Mouse (Mus musculus) MEL (cell line): ENCODE data around the gene Gata2. TPM values are rescaled to one million over a fixed set of nuclear protein-coding genes. Genes with fewer than 3 reads are reported as not detected.

Experiments
- DNase-seq: peaks from one replicate; pipeline ENCODE4 v3.0.0; 2011; ENCODE audit warnings: low read depth, low spot score
- H3K27ac ChIP-seq: 2 replicates; pipeline ENCODE4 v1.5.1; 2012; ENCODE audit warnings: low read depth, mild to moderate bottlenecking, control low read depth, low read length, moderate library complexity; ENCODE audit not compliant: control insufficient read depth
- H3K27me3 ChIP-seq, 2 experiments: fragments of 150-350 bp in 1 of 2; sonication (generic) in 1 of 2; 2 replicates each; pipeline ENCODE4 v1.6.1; 2012; ENCODE audit warnings: low read length in 2 of 2, mild to moderate bottlenecking in 2 of 2, improper control_type of control experiment in 1 of 2, moderate library complexity in 1 of 2; ENCODE audit not compliant: insufficient read depth in 2 of 2, control insufficient read depth in 1 of 2
- H3K36me3 ChIP-seq, 2 experiments: 2 replicates each; pipeline ENCODE4 v1.6.1; 2012 to 2014; ENCODE audit warnings: low read length in 2 of 2, improper control_type of control experiment in 1 of 2, inconsistent platforms in 1 of 2, mild to moderate bottlenecking in 1 of 2; ENCODE audit not compliant: insufficient read depth in 2 of 2, control insufficient read depth in 1 of 2
- H3K4me1 ChIP-seq, 2 experiments: fragments of 150-350 bp in 1 of 2; sonication (generic) in 1 of 2; 2 replicates each; pipeline ENCODE4 v1.6.1; 2012; ENCODE audit warnings: low read length in 2 of 2, improper control_type of control experiment in 1 of 2, mild to moderate bottlenecking in 1 of 2; ENCODE audit not compliant: insufficient read depth in 2 of 2, control insufficient read depth in 1 of 2
- H3K4me3 ChIP-seq, 2 experiments: fragments of 150-350 bp in 1 of 2; sonication (generic) in 1 of 2; 2 replicates each; pipeline ENCODE4 v1.5.1; 2012; ENCODE audit warnings: low read depth in 2 of 2, low read length in 2 of 2, mild to moderate bottlenecking in 2 of 2, moderate library complexity in 2 of 2, control low read depth in 1 of 2, improper control_type of control experiment in 1 of 2; ENCODE audit not compliant: control insufficient read depth in 1 of 2, insufficient read depth in 1 of 2
- H3K79me2 ChIP-seq: 2 replicates; pipeline ENCODE4 v1.6.1; 2012; ENCODE audit warnings: mild to moderate bottlenecking, low read length, moderate library complexity; ENCODE audit not compliant: control insufficient read depth, poor library complexity, insufficient read depth
- H3K9ac ChIP-seq: 2 replicates; pipeline ENCODE4 v1.6.1; 2012; ENCODE audit warnings: low read depth, mild to moderate bottlenecking, control low read depth, low read length, moderate library complexity; ENCODE audit not compliant: control insufficient read depth, poor library complexity, severe bottlenecking
- H3K9me3 ChIP-seq: fragments of 150-350 bp; sonication (generic); replicated peaks from 2 replicates; pipeline ENCODE4 v1.6.1; 2012; ENCODE audit warnings: mild to moderate bottlenecking, low read length, improper control_type of control experiment, moderate library complexity; ENCODE audit not compliant: insufficient read depth
- CHD1 ChIP-seq: IDR thresholded peaks from 2 replicates; pipeline ENCODE4 v1.6.1; 2012; ENCODE audit warnings: low read depth, mild to moderate bottlenecking, inconsistent platforms, low read length, improper control_type of control experiment
- ELF1 ChIP-seq: IDR thresholded peaks from 2 replicates; pipeline ENCODE4 v1.6.1; 2014; ENCODE audit warnings: low read depth, mild to moderate bottlenecking, inconsistent platforms, low read length, improper control_type of control experiment, moderate library complexity
- EP300 ChIP-seq, 2 experiments: IDR thresholded peaks; 2 replicates each; pipeline ENCODE4 v1.6.1; 2011; ENCODE audit warnings: improper control_type of control experiment in 2 of 2, low read length in 2 of 2, low read depth in 1 of 2, mild to moderate bottlenecking in 1 of 2
- GATA1 ChIP-seq: IDR thresholded peaks from 2 replicates; pipeline ENCODE4 v1.6.1; 2011; ENCODE audit warnings: low read depth, low read length, improper control_type of control experiment
- HCFC1 ChIP-seq: IDR thresholded peaks from 2 replicates; pipeline ENCODE4 v1.6.1; 2012; ENCODE audit warnings: low read depth, mild to moderate bottlenecking, inconsistent platforms, low read length, improper control_type of control experiment, moderate library complexity
- JUND ChIP-seq: IDR thresholded peaks from 2 replicates; pipeline ENCODE4 v1.6.1; 2011; ENCODE audit warnings: low read depth, mild to moderate bottlenecking, improper control_type of control experiment, low read length
- KAT2A ChIP-seq: conservative IDR thresholded peaks from 2 replicates; pipeline ENCODE4 v1.6.1; 2012; ENCODE audit warnings: low read depth, low read length, improper control_type of control experiment, inconsistent platforms
- MAX ChIP-seq: IDR thresholded peaks from 2 replicates; pipeline ENCODE4 v1.6.1; 2011; ENCODE audit warnings: low read length, improper control_type of control experiment
- POLR2A ChIP-seq, 2 experiments: IDR thresholded peaks; 2 replicates each; pipeline ENCODE4 v1.6.1; 2011 to 2012; ENCODE audit warnings: low read length in 2 of 2, mild to moderate bottlenecking in 2 of 2, control low read depth in 1 of 2, improper control_type of control experiment in 1 of 2, low read depth in 1 of 2, moderate library complexity in 1 of 2; ENCODE audit not compliant: control insufficient read depth in 1 of 2, insufficient read depth in 1 of 2, poor library complexity in 1 of 2
- POLR2AphosphoS5 ChIP-seq: IDR thresholded peaks from 2 replicates; pipeline ENCODE4 v1.6.1; 2012; ENCODE audit warnings: low read depth, borderline replicate concordance, mild to moderate bottlenecking, inconsistent platforms, low read length, moderate library complexity, mixed read lengths
- RAD21 ChIP-seq: IDR thresholded peaks from 2 replicates; pipeline ENCODE4 v1.6.1; 2011; ENCODE audit warnings: mild to moderate bottlenecking, low read depth, low read length, improper control_type of control experiment
- TAL1 ChIP-seq: IDR thresholded peaks from 2 replicates; pipeline ENCODE4 v1.6.1; 2012; ENCODE audit warnings: mild to moderate bottlenecking, inconsistent platforms, low read length, moderate library complexity, mixed read lengths
- TCF12 ChIP-seq: IDR thresholded peaks from 2 replicates; pipeline ENCODE4 v1.6.1; 2014; ENCODE audit warnings: low read depth, mild to moderate bottlenecking, inconsistent platforms, low read length, improper control_type of control experiment, moderate library complexity
- UBTF ChIP-seq: IDR thresholded peaks from 2 replicates; pipeline ENCODE4 v1.6.1; 2012; ENCODE audit warnings: low read depth, mild to moderate bottlenecking, inconsistent platforms, low read length, improper control_type of control experiment, moderate library complexity, borderline replicate concordance; ENCODE audit not compliant: insufficient read depth
- USF2 ChIP-seq, 2 experiments: IDR thresholded peaks; 2 replicates each; pipeline ENCODE4 v1.6.1; 2011 to 2012; ENCODE audit warnings: improper control_type of control experiment in 2 of 2, low read length in 2 of 2, borderline replicate concordance in 1 of 2, inconsistent platforms in 1 of 2, low read depth in 1 of 2, mild to moderate bottlenecking in 1 of 2; ENCODE audit not compliant: insufficient read depth in 1 of 2
- ZKSCAN1 ChIP-seq: IDR thresholded peaks from 2 replicates; pipeline ENCODE4 v1.6.1; 2012; ENCODE audit warnings: low read depth, mild to moderate bottlenecking, inconsistent platforms, low read length, improper control_type of control experiment, moderate library complexity
- ZMIZ1 ChIP-seq: IDR thresholded peaks from 2 replicates; pipeline ENCODE4 v1.6.1; 2012; ENCODE audit warnings: low read depth, mild to moderate bottlenecking, inconsistent platforms, low read length, improper control_type of control experiment, moderate library complexity
- polyA plus RNA-seq, 2 experiments: library from polyadenylated mRNA; stranded (reverse) in 1 of 2; unstranded in 1 of 2; fragments of >175 nt in 1 of 2; fragments of >200 nt in 1 of 2; gene quantifications; 2 replicates each; pipeline versions ENCODE4 v1.2.1 to v1.2.4; 2012; ENCODE audit warnings: low replicate concordance in 2 of 2, low read depth in 1 of 2; ENCODE audit not compliant: insufficient read length in 2 of 2, insufficient read depth in 1 of 2, missing spikeins in 1 of 2
- total RNA-seq: library from RNA; depleted of rRNA; stranded (reverse); fragments of 300-350 nt; gene quantifications from 2 replicates; pipeline ENCODE4 v1.2.3, GENCODE M21; 2012

Gene Gata2
- total and polyA plus RNA-seq, 3 experiments: 7.7 to 12.4 TPM; not detected in 1

GRCm38 (mm10) chr6:88227537-88227936 is 33.8 kb downstream of the Gata2 start:
- no peak for TF ChIP-seq ZKSCAN1
- TF ChIP-seq KAT2A: no peak
- no peak for TF ChIP-seq GATA1
- TF ChIP-seq MAX: no peak
- no peak for TF ChIP-seq HCFC1
- no peak for TF ChIP-seq EP300 (IDR thresholded peaks at IDR 0.05; ENCODE audit: low read depth in 1 of 2, low read length in 2 of 2)
- TF ChIP-seq ELF1: no peak
- no peak for TF ChIP-seq USF2 (IDR thresholded peaks at IDR 0.05; ENCODE audit: borderline replicate concordance in 1 of 2, insufficient read depth in 1 of 2, low read depth in 1 of 2, low read length in 2 of 2)
- no peak for TF ChIP-seq RAD21
- TF ChIP-seq ZMIZ1: no peak
- TF ChIP-seq JUND: no peak
- no peak for TF ChIP-seq POLR2A (IDR thresholded peaks at IDR 0.05; ENCODE audit: control insufficient read depth in 1 of 2, insufficient read depth in 1 of 2, low read depth in 1 of 2, low read length in 2 of 2, poor library complexity in 1 of 2)
- no peak for TF ChIP-seq CHD1
- TF ChIP-seq TAL1: no peak
- no peak for TF ChIP-seq UBTF
- TF ChIP-seq POLR2AphosphoS5: no peak
- Histone ChIP-seq H3K9ac (no peak overlapping the region), H3K27ac (no peak overlapping the region), H3K27me3 (no peaks in the 10 kb centered on the region; a peak in 1 of 4 replicates), H3K4me1 (no peaks in the 10 kb centered on the region), H3K4me3 (no peak overlapping the region), H3K79me2 (no peaks in the 10 kb centered on the region), H3K9me3 (no peaks in the 10 kb centered on the region), H3K36me3 (no peaks in the 10 kb centered on the region; a peak in 1 of 4 replicates)
- DNase-seq: no peak

DNA sequence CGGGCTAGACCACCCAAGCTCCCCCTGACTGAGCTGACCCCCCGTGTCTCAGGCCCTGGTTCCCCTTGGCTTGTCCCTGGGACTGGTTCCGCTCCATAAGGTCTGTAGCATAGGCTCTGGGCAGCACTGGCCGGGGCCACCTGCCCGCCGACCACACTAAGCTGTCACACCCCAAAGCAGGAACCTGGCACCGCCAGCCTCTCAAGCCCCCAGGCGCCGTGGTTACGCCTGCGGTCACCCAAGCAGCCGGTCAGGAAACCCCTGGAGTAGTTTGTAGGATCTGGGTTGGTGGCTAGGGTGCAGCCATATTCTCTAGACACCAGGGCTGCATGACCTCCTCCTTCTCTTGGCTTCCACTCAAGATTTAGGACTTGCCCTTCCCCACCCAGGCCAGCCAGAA is 35.5 kb downstream of the Gata2 start:
- H3K79me2 ChIP-seq: no peaks in the 10 kb centered on the region
- no peaks in the 10 kb centered on the region for H3K4me1 ChIP-seq
- no peak overlapping the region for H3K4me3 ChIP-seq
- H3K27ac ChIP-seq: no peak overlapping the region
- TF ChIP-seq TCF12 (no peak), HCFC1 (no peak)
- no peak for DNase-seq
- no peaks in the 10 kb centered on the region for H3K9me3 ChIP-seq
- H3K36me3 ChIP-seq: no peaks in the 10 kb centered on the region; a peak in 1 of 4 replicates
- no peak overlapping the region for H3K9ac ChIP-seq
- H3K27me3 ChIP-seq: no peaks in the 10 kb centered on the region; a peak in 1 of 4 replicates
